10 mouse cellular contexts compared by ENCODE assay signal in the genomic region with DNA sequence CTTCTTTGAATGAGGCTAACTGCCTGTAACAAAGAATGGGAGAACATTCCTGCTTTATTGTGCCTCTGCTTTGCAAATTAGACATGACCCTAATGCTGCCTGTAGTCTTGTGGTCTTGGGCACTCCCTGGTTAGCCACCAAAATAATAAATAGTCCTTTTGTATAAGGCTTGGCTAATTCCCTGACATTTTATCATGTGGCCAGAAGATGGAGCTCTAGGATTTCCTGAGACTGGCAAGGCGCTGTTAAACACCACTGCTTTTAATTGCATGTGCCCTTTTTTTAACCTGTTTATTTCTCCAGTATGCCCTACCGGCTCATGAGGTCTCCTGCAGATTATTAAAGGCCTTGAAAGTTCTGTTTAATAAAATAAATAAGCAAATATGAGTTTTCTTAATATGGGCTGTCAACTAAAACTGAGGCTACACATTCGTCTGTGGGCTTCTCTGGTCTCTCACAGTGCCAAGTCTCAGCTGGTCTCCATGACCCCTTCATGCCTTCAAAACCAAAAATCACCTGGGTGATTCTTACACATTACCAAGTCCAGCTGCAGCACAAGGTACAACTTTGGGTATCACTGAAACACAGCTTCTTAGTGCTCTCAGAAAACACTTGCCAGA. TPM values are rescaled to one million over a fixed set of nuclear protein-coding genes. Genes with fewer than 3 reads are reported as not detected.
A peak's percentile ranks its signal among the peaks of the same experiment; 100 is the strongest.
DNase-seq lines count a peak whose midpoint lies in the region; TF ChIP-seq lines count a peak whose summit lies in the region.
"Had no signal": no experiment of that assay in that cellular context is flagged by ENCODE, and none has a peak within 500 bp of the region (broad histone marks: within the 10 kb centered on the region; RNA-seq: fewer than 3 reads in every experiment).

No protein-coding gene starts in this region.

- DNase-seq in adrenal gland, adult 2 months, result peak; percentile 4
- no peak for DNase-seq in adrenal gland, postnatal 25 days
- DNase-seq in spleen, adult 2 months (ENCODE audit: low read depth in 1 of 2, low spot score in 2 of 2), result peak in 1 of 2 experiments; percentile 11
- DNase-seq in spleen, postnatal 4 days (ENCODE audit: low spot score in 2 of 2), result no peak
- DNase-seq in embryonic facial prominence, embryonic 10.5 days (ENCODE audit: low spot score), result peak; percentile 23
- DNase-seq in induced T-regulatory cell, adult 2 months (ENCODE audit: low read depth), result peak; percentile 35
- DNase-seq in lung, postnatal 14 days, result peak; percentile 22
- DNase-seq in splenic B cell, adult 2 months (ENCODE audit: low read depth, low spot score), result peak; percentile 60

- no peaks in the 10 kb centered on the region for H3K4me1 ChIP-seq in spleen, adult 2 months (ENCODE audit: control insufficient read depth, insufficient read depth, insufficient read length)
- H3K4me1 ChIP-seq in embryonic facial prominence, embryonic 10.5 days, result no peaks in the 10 kb centered on the region
- H3K4me1 ChIP-seq: heart, embryonic 13.5 days had no signal

- peak; percentile 21; the same call in 1 of the 2 replicates for TF ChIP-seq CTCF in spleen, adult 2 months (IDR thresholded peaks at IDR 0.05; ENCODE audit: extremely low read depth, insufficient read depth, insufficient read length, insufficient replicate concordance)

- no peaks in the 10 kb centered on the region for H3K36me3 ChIP-seq in spleen, adult 2 months (ENCODE audit: control insufficient read depth, insufficient read depth, low read length)
- H3K36me3 ChIP-seq in embryonic facial prominence, embryonic 10.5 days (replicated peaks), result no peaks in the 10 kb centered on the region
- H3K36me3 ChIP-seq in splenic B cell, adult 2 months (ENCODE audit: control insufficient read depth, insufficient read depth, low read length, poor library complexity, severe bottlenecking), result no peaks in the 10 kb centered on the region
- H3K36me3 ChIP-seq: heart, embryonic 13.5 days had no signal

- no peaks in the 10 kb centered on the region for H3K27me3 ChIP-seq in spleen, adult 2 months (ENCODE audit: control insufficient read depth, insufficient read depth, low read length)
- H3K27me3 ChIP-seq in embryonic facial prominence, embryonic 10.5 days (replicated peaks; ENCODE audit: low read depth, poor library complexity, severe bottlenecking), result no peaks in the 10 kb centered on the region
- no peaks in the 10 kb centered on the region for H3K27me3 ChIP-seq in splenic B cell, adult 2 months (ENCODE audit: control insufficient read depth, insufficient read depth, low read length, poor library complexity, severe bottlenecking)
- H3K27me3 ChIP-seq: heart, embryonic 13.5 days had no signal

- no peaks in the 10 kb centered on the region for H3K9me3 ChIP-seq in embryonic facial prominence, embryonic 10.5 days
- H3K9me3 ChIP-seq: heart, embryonic 13.5 days had no signal

- WGBS in spleen, adult 2 months, result 36% methylated on average over 3 of the region's 3 CpGs
- 24% methylated on average over 3 of the region's 3 CpGs for WGBS in embryonic facial prominence, embryonic 10.5 days

- H3K4me3 ChIP-seq in spleen, adult 2 months (ENCODE audit: extremely low read depth, insufficient read depth, insufficient read length), result no peak overlapping the region
- H3K4me3 ChIP-seq in embryonic facial prominence, embryonic 10.5 days, result no peak overlapping the region
- H3K4me3 ChIP-seq: heart, embryonic 13.5 days; myocyte had no signal

- no peak overlapping the region for H3K27ac ChIP-seq in spleen, adult 2 months (ENCODE audit: insufficient read depth, low read length)
- H3K27ac ChIP-seq in embryonic facial prominence, embryonic 10.5 days (replicated peaks), result no peak overlapping the region
- H3K27ac ChIP-seq: heart, embryonic 13.5 days had no signal

- TF ChIP-seq POLR2A in spleen, adult 2 months (IDR thresholded peaks at IDR 0.05; ENCODE audit: low read depth, low read length), result no peak

RNA-seq across cellular contexts. Expression of a gene that starts 51.9 kb away (rescaled TPM):
- total RNA-seq in adrenal gland, adult 2 months (2021), result 10 to 100 TPM; 57.4 to 93.6 TPM
- 75.3 and 116 TPM in 2 replicates for polyA plus RNA-seq in adrenal gland, adult 2 months (2012; rRNA removed)
- total RNA-seq in adrenal gland, postnatal 25 days (2021), result 116 and 135 TPM in 2 replicates
- polyA plus RNA-seq in spleen, adult 2 months (2012; rRNA removed), result 10.4 and 13.0 TPM in 2 replicates
- polyA plus RNA-seq in embryonic facial prominence, embryonic 10.5 days (2016; fragmentation: Nextera tagmentation; extraction: Ambion mirVana), result 47.2 and 51.0 TPM in 2 replicates

Comparison
In these comparisons a context has a peak if more than half of its experiments do, and no peak if none do; other contexts are left out.
1. DNase-seq: peak in adrenal gland, adult 2 months (single experiment), embryonic facial prominence, embryonic 10.5 days (single experiment), induced T-regulatory cell, adult 2 months (single experiment), lung, postnatal 14 days (single experiment) and splenic B cell, adult 2 months (single experiment); none in adrenal gland, postnatal 25 days (single experiment) and spleen, postnatal 4 days (0 of 2).